Mouse (Mus musculus) bone marrow macrophage, adult 2 months (primary cell): ENCODE measurements around the gene Traf3ip1. TPM values are rescaled to one million over a fixed set of nuclear protein-coding genes. Genes with fewer than 3 reads are reported as not detected.
A peak's percentile ranks its signal among the peaks of the same experiment; 100 is the strongest.
"Not testable (repeated sequence)": the region's sequence is repeated elsewhere in the genome, so short reads cannot be mapped to it uniquely, and the experiment has no call there.

Experiments used
- H3K27ac ChIP-seq: 2 replicates; pipeline ENCODE4 v1.5.1; 2012; ENCODE audit warnings: low read depth, low read length; ENCODE audit not compliant: insufficient read depth
- H3K4me1 ChIP-seq: 2 replicates; pipeline ENCODE4 v1.6.1; 2012; ENCODE audit warnings: low read length; ENCODE audit not compliant: control insufficient read depth, insufficient read depth
- H3K4me3 ChIP-seq: 2 replicates; pipeline ENCODE4 v1.5.1; 2012; ENCODE audit warnings: mild to moderate bottlenecking, low read length, moderate library complexity; ENCODE audit not compliant: insufficient read depth
- CTCF ChIP-seq: IDR thresholded peaks from 2 replicates; pipeline ENCODE4 v1.5.1; 2012; ENCODE audit warnings: low read depth, mild to moderate bottlenecking, low read length, moderate library complexity
- POLR2A ChIP-seq: IDR thresholded peaks from 2 replicates; pipeline ENCODE4 v1.6.1; 2012; ENCODE audit warnings: mild to moderate bottlenecking, low read depth, low read length, borderline replicate concordance
- polyA plus RNA-seq: library from polyadenylated mRNA; stranded (reverse); fragments of >200 nt; gene quantifications from 2 replicates; pipeline ENCODE4 v1.2.4, GENCODE M21; 2012; ENCODE audit not compliant: missing spikeins, insufficient read depth, insufficient read length

Traf3ip1 gene
- polyA plus RNA-seq, 1 experiment, result 7.0 TPM

DNA sequence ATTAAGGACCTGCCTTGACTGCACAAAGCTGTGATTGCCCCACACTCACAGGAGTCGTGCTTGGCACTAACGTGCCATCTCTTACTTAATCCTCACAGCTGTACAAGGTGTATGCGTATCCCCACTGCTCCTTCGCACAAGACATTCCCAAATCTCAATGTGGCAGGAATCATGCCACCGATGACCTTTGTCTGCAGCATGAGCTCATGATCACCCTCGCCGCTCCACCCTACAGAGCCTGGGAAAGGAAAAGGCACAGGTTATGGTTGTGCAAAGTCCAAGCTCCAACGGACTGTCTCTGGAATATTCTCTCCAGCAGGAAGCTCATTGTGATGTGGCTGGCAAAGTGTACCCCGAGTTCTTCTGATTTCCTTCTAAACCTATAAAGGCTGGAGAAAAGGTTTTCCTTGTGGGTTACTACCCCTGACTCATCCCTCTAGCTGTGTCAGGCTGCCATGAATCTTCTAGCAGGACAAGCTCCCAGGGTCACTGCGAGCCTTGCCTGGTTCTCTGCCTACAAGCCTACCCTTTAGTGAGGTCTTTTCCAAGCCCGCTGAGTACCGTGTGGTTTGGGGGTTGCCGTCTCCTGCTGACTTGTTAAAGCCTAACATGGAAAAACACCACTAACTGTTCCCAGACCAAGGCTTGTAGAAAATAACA, 31.0 kb upstream of the Traf3ip1 start:
- TF ChIP-seq POLR2A, result no peak
- no peak for TF ChIP-seq CTCF
- H3K4me3 ChIP-seq, result no peak overlapping the region
- H3K4me1 ChIP-seq, result peaks cover 1% of the 10 kb centered on the region
- H3K27ac ChIP-seq, result no peak overlapping the region

GRCm38 (mm10) chr1:91464436-91464835, 30.0 kb upstream of the Traf3ip1 start:
- no peak for TF ChIP-seq POLR2A
- TF ChIP-seq CTCF, result no peak
- Histone ChIP-seq H3K4me1 (no peaks in the 10 kb centered on the region), H3K27ac (no peak overlapping the region), H3K4me3 (no peak overlapping the region)

DNA sequence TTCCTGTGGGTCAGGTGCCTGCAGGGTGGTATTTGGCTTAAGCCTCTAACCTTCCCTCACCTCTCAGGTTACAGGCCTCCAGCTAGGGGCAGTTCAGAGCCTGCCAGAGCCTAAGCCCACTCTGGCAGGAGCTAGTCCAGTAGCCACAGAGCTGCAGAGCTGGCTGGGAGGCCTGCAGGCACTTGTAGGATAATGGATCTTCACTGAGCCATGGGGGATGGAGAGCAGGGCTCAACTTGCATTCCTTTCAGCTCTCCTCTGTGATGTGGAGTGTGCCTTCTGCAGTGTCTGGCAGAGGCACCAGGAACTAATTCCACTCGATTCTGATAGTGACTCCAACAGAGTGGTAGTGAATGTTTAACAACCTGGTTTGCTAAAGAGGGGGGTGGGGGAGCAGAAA, 29.2 kb upstream of the Traf3ip1 start:
- no peak overlapping the region for H3K4me3 ChIP-seq
- no peak overlapping the region for H3K27ac ChIP-seq
- no peaks in the 10 kb centered on the region for H3K4me1 ChIP-seq
- TF ChIP-seq POLR2A (no peak), CTCF (no peak)

GRCm38 (mm10) chr1:91466186-91466585, 28.3 kb upstream of the Traf3ip1 start:
- Histone ChIP-seq H3K27ac (no peak overlapping the region), H3K4me3 (no peak overlapping the region), H3K4me1 (no peaks in the 10 kb centered on the region)
- TF ChIP-seq CTCF (no peak), POLR2A (no peak)

DNA sequence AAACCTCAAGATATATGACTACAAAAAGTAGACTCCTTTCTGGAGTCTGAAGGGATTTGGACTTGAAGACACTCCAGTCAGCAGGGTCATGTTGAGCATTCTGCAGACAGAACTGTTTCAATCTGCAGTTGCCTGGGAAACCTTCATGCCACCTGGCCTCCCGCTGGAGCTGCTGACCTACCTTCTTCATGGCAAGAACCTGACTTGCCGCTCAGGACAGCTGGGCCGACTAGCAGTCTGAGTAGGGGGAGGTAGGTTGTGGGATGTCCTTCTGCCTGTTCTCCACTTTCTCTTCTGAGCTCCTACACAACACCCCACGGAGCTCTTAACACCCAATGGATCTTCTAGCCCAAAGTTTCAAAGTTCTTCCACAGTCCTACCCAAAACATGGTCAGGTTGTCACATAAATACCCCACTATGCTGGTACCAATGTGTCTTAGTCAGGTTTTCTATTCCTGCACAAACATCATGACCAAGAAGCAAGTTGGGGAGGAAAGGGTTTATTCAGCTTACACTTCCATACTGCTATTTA, 24.5 kb upstream of the Traf3ip1 start:
- Histone ChIP-seq H3K4me3 (no peak overlapping the region), H3K4me1 (no peaks in the 10 kb centered on the region), H3K27ac (no peak overlapping the region)
- TF ChIP-seq CTCF (no peak), POLR2A (no peak)

- H3K4me1 ChIP-seq, H3K27ac ChIP-seq, H3K4me3 ChIP-seq: not testable (repeated sequence)
Observed at GRCm38 (mm10) chr1:91478145-91478544, 16.3 kb upstream of the Traf3ip1 start.

GRCm38 (mm10) chr1:91478958-91479357, 15.5 kb upstream of the Traf3ip1 start:
- no peak overlapping the region for H3K27ac ChIP-seq
- no peak overlapping the region for H3K4me3 ChIP-seq
- TF ChIP-seq CTCF, result no peak
- TF ChIP-seq POLR2A, result no peak
- H3K4me1 ChIP-seq, result no peaks in the 10 kb centered on the region

DNA sequence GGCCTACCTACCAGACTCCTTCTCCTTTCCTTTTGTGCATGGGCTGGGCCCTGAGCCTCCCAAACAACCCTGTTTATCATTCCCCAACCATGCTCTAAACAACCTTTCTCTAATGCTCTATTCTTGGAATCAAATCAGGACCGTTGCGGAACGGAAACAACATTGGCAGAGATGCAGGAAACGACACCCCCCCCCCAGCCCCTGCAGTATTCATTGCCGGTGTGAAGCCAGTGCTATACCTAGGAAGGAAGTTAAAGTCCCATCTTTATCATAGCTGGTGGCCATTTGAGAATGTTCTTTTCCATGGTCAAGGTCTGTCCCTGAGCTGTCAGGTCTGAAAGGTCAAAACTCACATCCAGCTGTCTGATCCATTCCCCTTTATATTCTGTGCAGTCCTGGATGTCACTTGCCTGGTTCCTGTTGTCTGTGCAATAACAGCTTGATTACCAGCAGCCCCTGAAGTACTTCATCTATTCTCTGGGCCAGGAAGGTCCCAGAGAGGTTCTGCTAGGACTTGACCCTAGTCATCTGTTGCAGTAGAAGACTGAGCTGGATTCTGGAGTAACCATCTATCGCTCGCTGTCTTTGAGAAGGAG, 11.7 kb upstream of the Traf3ip1 start:
- no peak overlapping the region for H3K27ac ChIP-seq
- H3K4me1 ChIP-seq, result no peaks in the 10 kb centered on the region
- H3K4me3 ChIP-seq, result no peak overlapping the region
- TF ChIP-seq POLR2A (no peak), CTCF (no peak)

- H3K27ac ChIP-seq, result no peak overlapping the region
- H3K4me1 ChIP-seq, result no peaks in the 10 kb centered on the region
- no peak overlapping the region for H3K4me3 ChIP-seq
- no peak for TF ChIP-seq POLR2A
- peak; percentile 59 for TF ChIP-seq CTCF
Observed at GRCm38 (mm10) chr1:91483304-91484010, 11.0 kb upstream of the Traf3ip1 start.

DNA sequence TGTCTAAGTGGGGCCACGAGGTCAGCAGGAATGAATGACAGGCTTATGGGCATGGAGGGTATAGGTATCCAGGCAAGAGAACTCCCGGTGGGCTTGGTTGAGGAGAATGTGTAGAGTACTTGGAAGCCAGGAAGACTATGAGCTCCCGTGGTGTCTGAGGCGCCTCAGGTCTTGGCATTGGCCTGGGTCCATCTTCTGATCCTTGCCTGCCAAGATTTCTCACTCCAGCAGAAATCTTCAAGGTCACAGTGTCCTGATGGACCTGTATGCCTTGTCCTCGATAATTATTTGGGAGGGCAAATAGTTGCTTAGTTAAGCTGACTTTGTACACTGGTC, 10.5 kb upstream of the Traf3ip1 start:
- no peak overlapping the region for H3K27ac ChIP-seq
- TF ChIP-seq CTCF, result no peak
- TF ChIP-seq POLR2A, result no peak
- H3K4me3 ChIP-seq, result no peak overlapping the region
- no peaks in the 10 kb centered on the region for H3K4me1 ChIP-seq
